Mouse (Mus musculus): ENCODE measurements around the gene Tent4b. TPM values are rescaled to one million over a fixed set of nuclear protein-coding genes. Genes with fewer than 3 reads are reported as not detected.
"Not testable (repeated sequence)": the region's sequence is repeated elsewhere in the genome, so short reads cannot be mapped to it uniquely, and the experiment has no call there.

The Tent4b gene
- 10 to 100 TPM; 34.3 to 37.0 TPM for total RNA-seq (2021)
- long read RNA-seq, full-length matches to known transcripts: 1 of 8 reads
- long read RNA-seq, partial matches to known transcripts: 2 of 8 reads
- long read RNA-seq, other reads (novel, unspliced or antisense): 5 of 8 reads

GRCm38 (mm10) chr8:88198945-88199571 lies at the start of gene Tent4b:
TSS of gene Tent4b (plus strand) at chr8:88199213.
- DNase-seq (ENCODE audit: low spot score in 2 of 2): peak; percentile 92 to 95

- no peak for DNase-seq (ENCODE audit: low spot score in 2 of 2)
These were observed 48.1 kb upstream of the Tent4b start for GRCm38 (mm10) chr8:88150910-88151371.

GRCm38 (mm10) chr8:88160237-88160995 lies 38.6 kb upstream of the Tent4b start:
- DNase-seq (ENCODE audit: low spot score in 2 of 2): no peak

- peak; percentile 74 to 76 for DNase-seq (ENCODE audit: low spot score in 2 of 2)
These were observed 37.6 kb upstream of the Tent4b start for GRCm38 (mm10) chr8:88161439-88161838.

- DNase-seq (ENCODE audit: low spot score in 2 of 2): no peak
These were observed 23.7 kb upstream of the Tent4b start for GRCm38 (mm10) chr8:88175264-88175663.

- DNase-seq (ENCODE audit: low spot score in 2 of 2): no peak
These were observed 21.7 kb upstream of the Tent4b start for GRCm38 (mm10) chr8:88177291-88177690.

- no peak for DNase-seq (ENCODE audit: low spot score in 2 of 2)
These were observed 15.9 kb upstream of the Tent4b start for GRCm38 (mm10) chr8:88183121-88183520.

GRCm38 (mm10) chr8:88184914-88185313 lies 14.1 kb upstream of the Tent4b start:
- no peak for DNase-seq (ENCODE audit: low spot score in 2 of 2)

GRCm38 (mm10) chr8:88185716-88186115 lies 13.3 kb upstream of the Tent4b start:
- no peak for DNase-seq (ENCODE audit: low spot score in 2 of 2)

GRCm38 (mm10) chr8:88197328-88197727 lies 1.7 kb upstream of the Tent4b start:
- DNase-seq (ENCODE audit: low spot score in 2 of 2): no peak

- DNase-seq (ENCODE audit: low spot score in 2 of 2): no peak
These were observed 465 bp upstream of the Tent4b start for GRCm38 (mm10) chr8:88198551-88198944.

- peak; percentile 41 to 53 for DNase-seq (ENCODE audit: low spot score in 2 of 2)
These were observed 938 bp downstream of the Tent4b start for GRCm38 (mm10) chr8:88199700-88200601.

- DNase-seq (ENCODE audit: low spot score in 2 of 2): no peak
These were observed 1.9 kb downstream of the Tent4b start for GRCm38 (mm10) chr8:88200724-88201495.

GRCm38 (mm10) chr8:88201641-88202040 lies 2.6 kb downstream of the Tent4b start:
- no peak for DNase-seq (ENCODE audit: low spot score in 2 of 2)

GRCm38 (mm10) chr8:88206016-88206415 lies 7.0 kb downstream of the Tent4b start:
- no peak for DNase-seq (ENCODE audit: low spot score in 2 of 2)

- no peak for DNase-seq (ENCODE audit: low spot score in 2 of 2)
These were observed 8.3 kb downstream of the Tent4b start for GRCm38 (mm10) chr8:88207121-88207821.

- not testable (repeated sequence) for DNase-seq (ENCODE audit: low spot score in 2 of 2)
These were observed 11.2 kb downstream of the Tent4b start for GRCm38 (mm10) chr8:88209930-88210827.

- DNase-seq (ENCODE audit: low spot score in 2 of 2): no peak
These were observed 22.3 kb downstream of the Tent4b start for GRCm38 (mm10) chr8:88221353-88221752.

- DNase-seq (ENCODE audit: low spot score in 2 of 2): no peak
These were observed 26.3 kb downstream of the Tent4b start for GRCm38 (mm10) chr8:88225358-88225757.

Data from layer of hippocampus, postnatal 10 days (tissue).